Mouse (Mus musculus): ENCODE results near the gene Inpp5a. TPM values are rescaled to one million over a fixed set of nuclear protein-coding genes. Genes with fewer than 3 reads are reported as not detected.

Gene Inpp5a
- total and polyA plus RNA-seq, 2 experiments from 2014 or later: 43.4 to 65.2 TPM

DNA sequence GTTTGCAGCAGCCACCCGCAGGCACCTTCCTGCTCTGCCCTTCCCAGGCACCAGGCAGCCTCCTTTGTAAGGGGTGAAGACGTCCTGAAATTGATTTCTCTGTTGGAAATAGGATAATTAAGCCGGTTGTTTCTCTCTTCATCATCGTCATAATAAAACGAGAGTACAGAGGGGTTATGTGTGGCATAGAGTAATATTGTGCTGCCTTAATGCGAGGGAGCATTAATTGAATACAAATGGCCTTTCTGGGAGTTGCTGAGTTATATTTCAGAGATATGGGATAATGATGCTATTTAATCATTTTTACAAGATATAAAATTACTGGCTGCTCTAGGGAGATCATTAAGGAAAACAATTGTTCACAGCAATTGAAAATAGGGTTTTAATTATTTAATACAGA, 206.4 kb downstream of the Inpp5a start:
- H3K4me3 ChIP-seq (ENCODE audit: low read depth, low read length): no peak overlapping the region
- H3K27ac ChIP-seq (ENCODE audit: low read depth): no peak overlapping the region
- no peak overlapping the region for H3K9ac ChIP-seq (replicated peaks; ENCODE audit: low read depth, low read length)
- no peaks in the 10 kb centered on the region for H3K4me1 ChIP-seq (ENCODE audit: control insufficient read depth, insufficient read depth)
- 0 out of 2 replicates have a peak, but pooled peaks cover 3% of the 10 kb centered on the region for H3K27me3 ChIP-seq (ENCODE audit: control insufficient read depth, insufficient read depth, low read length)
- no peak overlapping the region for H3K4me2 ChIP-seq (ENCODE audit: low read depth, low read length)
- no peaks in the 10 kb centered on the region for H3K9me3 ChIP-seq (replicated peaks; ENCODE audit: control insufficient read depth, low read length)
- no peak for ATAC-seq (ENCODE audit: insufficient read depth, low read depth)
- DNase-seq (ENCODE audit: low spot score): no peak
- H3K36me3 ChIP-seq (replicated peaks; ENCODE audit: control insufficient read depth, insufficient read depth, low read length): no peaks in the 10 kb centered on the region
- TF ChIP-seq EP300 (IDR thresholded peaks at IDR 0.05; ENCODE audit: low read depth) (no peak), CTCF (IDR thresholded peaks at IDR 0.05; ENCODE audit: low read depth) (no peak)
- WGBS: 58% methylated on average over 6 of the region's 6 CpGs

GRCm38 (mm10) chr7:139595862-139596261, 207.0 kb downstream of the Inpp5a start:
- Histone ChIP-seq H3K27ac (ENCODE audit: low read depth) (no peak overlapping the region), H3K4me3 (ENCODE audit: low read depth, low read length) (no peak overlapping the region), H3K36me3 (replicated peaks; ENCODE audit: control insufficient read depth, insufficient read depth, low read length) (no peaks in the 10 kb centered on the region), H3K27me3 (ENCODE audit: control insufficient read depth, insufficient read depth, low read length) (0 out of 2 replicates have a peak, but pooled peaks cover 3% of the 10 kb centered on the region), H3K9me3 (replicated peaks; ENCODE audit: control insufficient read depth, low read length) (no peaks in the 10 kb centered on the region), H3K4me2 (ENCODE audit: low read depth, low read length) (no peak overlapping the region), H3K9ac (replicated peaks; ENCODE audit: low read depth, low read length) (no peak overlapping the region), H3K4me1 (ENCODE audit: control insufficient read depth, insufficient read depth) (no peaks in the 10 kb centered on the region)
- no peak for DNase-seq (ENCODE audit: low spot score)
- ATAC-seq (ENCODE audit: insufficient read depth, low read depth): no peak
- 52% methylated on average over 6 of the region's 6 CpGs for WGBS
- TF ChIP-seq EP300 (IDR thresholded peaks at IDR 0.05; ENCODE audit: low read depth) (no peak), CTCF (IDR thresholded peaks at IDR 0.05; ENCODE audit: low read depth) (no peak)

GRCm38 (mm10) chr7:139610328-139610727, 221.4 kb downstream of the Inpp5a start:
- Histone ChIP-seq H3K36me3 (replicated peaks; ENCODE audit: control insufficient read depth, insufficient read depth, low read length) (no peaks in the 10 kb centered on the region), H3K4me2 (ENCODE audit: low read depth, low read length) (no peak overlapping the region), H3K9ac (replicated peaks; ENCODE audit: low read depth, low read length) (no peak overlapping the region), H3K9me3 (replicated peaks; ENCODE audit: control insufficient read depth, low read length) (no peaks in the 10 kb centered on the region), H3K4me3 (ENCODE audit: low read depth, low read length) (no peak overlapping the region), H3K27me3 (ENCODE audit: control insufficient read depth, insufficient read depth, low read length) (0 out of 2 replicates have a peak, but pooled peaks cover 10% of the 10 kb centered on the region), H3K4me1 (ENCODE audit: control insufficient read depth, insufficient read depth) (no peaks in the 10 kb centered on the region), H3K27ac (ENCODE audit: low read depth) (no peak overlapping the region)
- DNase-seq (ENCODE audit: low spot score) (no peak), ATAC-seq (ENCODE audit: insufficient read depth, low read depth) (no peak)
- 76% methylated on average over 2 of the region's 2 CpGs for WGBS
- TF ChIP-seq EP300 (IDR thresholded peaks at IDR 0.05; ENCODE audit: low read depth) (no peak), CTCF (IDR thresholded peaks at IDR 0.05; ENCODE audit: low read depth) (no peak)

GRCm38 (mm10) chr7:139615767-139616766, 227.2 kb downstream of the Inpp5a start:
- no peaks in the 10 kb centered on the region for H3K9me3 ChIP-seq (replicated peaks; ENCODE audit: control insufficient read depth, low read length)
- H3K27me3 ChIP-seq (ENCODE audit: control insufficient read depth, insufficient read depth, low read length): 0 out of 2 replicates have a peak, but pooled peaks cover 4% of the 10 kb centered on the region
- H3K36me3 ChIP-seq (replicated peaks; ENCODE audit: control insufficient read depth, insufficient read depth, low read length): no peaks in the 10 kb centered on the region
- H3K4me1 ChIP-seq (ENCODE audit: control insufficient read depth, insufficient read depth): no peaks in the 10 kb centered on the region
- H3K9ac ChIP-seq (replicated peaks; ENCODE audit: low read depth, low read length): no peak overlapping the region
- no peak for TF ChIP-seq EP300 (IDR thresholded peaks at IDR 0.05; ENCODE audit: low read depth)
- TF ChIP-seq CTCF (IDR thresholded peaks at IDR 0.05; ENCODE audit: low read depth): peak; percentile 78
- H3K27ac ChIP-seq (ENCODE audit: low read depth): no peak overlapping the region
- no peak overlapping the region for H3K4me2 ChIP-seq (ENCODE audit: low read depth, low read length)
- 53% methylated on average over 12 of the region's 12 CpGs for WGBS
- DNase-seq (ENCODE audit: low spot score) (peak; percentile 45), ATAC-seq (ENCODE audit: insufficient read depth, low read depth) (peak; percentile 39; the same call in 1 of the 2 replicates)
- no peak overlapping the region for H3K4me3 ChIP-seq (ENCODE audit: low read depth, low read length)

- WGBS: 70% methylated on average over 13 of the region's 13 CpGs
- no peaks in the 10 kb centered on the region for H3K27me3 ChIP-seq (ENCODE audit: control insufficient read depth, insufficient read depth, low read length)
- H3K27ac ChIP-seq (ENCODE audit: low read depth): no peak overlapping the region
- H3K36me3 ChIP-seq (replicated peaks; ENCODE audit: control insufficient read depth, insufficient read depth, low read length): no peaks in the 10 kb centered on the region
- ATAC-seq (ENCODE audit: insufficient read depth, low read depth) (no peak), DNase-seq (ENCODE audit: low spot score) (no peak)
- no peak overlapping the region for H3K9ac ChIP-seq (replicated peaks; ENCODE audit: low read depth, low read length)
- H3K4me3 ChIP-seq (ENCODE audit: low read depth, low read length): no peak overlapping the region
- no peaks in the 10 kb centered on the region for H3K9me3 ChIP-seq (replicated peaks; ENCODE audit: control insufficient read depth, low read length)
- H3K4me2 ChIP-seq (ENCODE audit: low read depth, low read length): no peak overlapping the region
- no peaks in the 10 kb centered on the region for H3K4me1 ChIP-seq (ENCODE audit: control insufficient read depth, insufficient read depth)
- TF ChIP-seq EP300 (IDR thresholded peaks at IDR 0.05; ENCODE audit: low read depth) (no peak), CTCF (IDR thresholded peaks at IDR 0.05; ENCODE audit: low read depth) (no peak)
Measured at GRCm38 (mm10) chr7:139622568-139622967, 233.7 kb downstream of the Inpp5a start.

All from heart, postnatal 0 days (tissue).